Mouse (Mus musculus) liver, embryonic 14.5 days (tissue): ENCODE measurements around the gene Phldb2. TPM values are rescaled to one million over a fixed set of nuclear protein-coding genes. Genes with fewer than 3 reads are reported as not detected.

Experiments
- ATAC-seq: fragments of 200-750 bp; cut with Nextera tagmentation; 2 replicates; pipeline ENCODE4 v1.8.0; 2017; ENCODE audit warnings: moderate number of reproducible peaks, mild to moderate bottlenecking, moderate library complexity; ENCODE audit not compliant: insufficient read depth
- DNase-seq, 3 experiments: peaks; one replicate each; pipeline ENCODE4 v3.0.0-alpha.2; 2012 to 2013; ENCODE audit warnings: low read depth in 3 of 3, low spot score in 3 of 3
- H3K27ac ChIP-seq: fragments of 300-500 bp; sonication (generic); 2 replicates; pipeline ENCODE4 v1.5.1; 2014; ENCODE audit warnings: moderate library complexity, mild to moderate bottlenecking, control low read depth, inconsistent platforms
- H3K27me3 ChIP-seq: fragments of 300-500 bp; sonication (generic); 2 replicates; pipeline ENCODE4 v1.6.1; 2014; ENCODE audit warnings: mild to moderate bottlenecking, low read length, moderate library complexity; ENCODE audit not compliant: control insufficient read depth, insufficient read depth
- H3K36me3 ChIP-seq: fragments of 300-500 bp; sonication (generic); replicated peaks from 2 replicates; pipeline ENCODE4 v1.6.1; 2014; ENCODE audit warnings: low read depth; ENCODE audit not compliant: control insufficient read depth, insufficient read depth
- H3K4me1 ChIP-seq, 2 experiments: fragments of 200-500 bp in 1 of 2; fragments of 300-500 bp in 1 of 2; sonication (generic) in 1 of 2; replicated peaks; 2 replicates each; pipeline ENCODE4 v1.6.1; 2012 to 2014; ENCODE audit warnings: antibody characterized with exemption in 1 of 2, inconsistent platforms in 1 of 2, low read length in 1 of 2; ENCODE audit not compliant: control insufficient read depth in 2 of 2, insufficient read depth in 2 of 2
- H3K4me2 ChIP-seq: fragments of 300-500 bp; sonication (generic); 2 replicates; pipeline ENCODE4 v1.6.1; 2014; ENCODE audit warnings: low read depth, mild to moderate bottlenecking, control low read depth, moderate library complexity
- H3K4me3 ChIP-seq, 2 experiments: fragments of 200-500 bp in 1 of 2; fragments of 300-500 bp in 1 of 2; sonication (generic) in 1 of 2; 2 replicates each; pipeline ENCODE4 v1.5.1; 2012 to 2014; ENCODE audit warnings: low read depth in 2 of 2, low read length in 2 of 2, mild to moderate bottlenecking in 2 of 2, control low read depth in 1 of 2, inconsistent platforms in 1 of 2, moderate library complexity in 1 of 2; ENCODE audit not compliant: insufficient read depth in 1 of 2
- H3K9ac ChIP-seq: fragments of 300-500 bp; sonication (generic); replicated peaks from 2 replicates; pipeline ENCODE4 v1.6.1; 2014; ENCODE audit warnings: mild to moderate bottlenecking, control low read depth, moderate library complexity
- H3K9me3 ChIP-seq: fragments of 300-500 bp; sonication (generic); 2 replicates; pipeline ENCODE4 v1.6.1; 2016; ENCODE audit warnings: low read length, mixed read lengths; ENCODE audit not compliant: control insufficient read depth
- CTCF ChIP-seq: IDR thresholded peaks from 2 replicates; pipeline ENCODE4 v1.5.1; 2016; ENCODE audit warnings: antibody characterized with exemption, low read depth, control low read depth
- EP300 ChIP-seq: IDR thresholded peaks from 2 replicates; pipeline ENCODE4 v1.6.1; 2016; ENCODE audit warnings: antibody characterized with exemption, low read depth
- whole genome bisulfite sequencing: fragments of 180-500 bp; shearing (Covaris S2); extraction: QIAGEN DNeasy Blood & Tissue Kit; methylation state at CpG from one replicate; pipeline ENCODE4 v1.1.7; 2014; ENCODE audit not compliant: insufficient replicate concordance; 5-methylcytosine and 5-hydroxymethylcytosine counted together
- polyA plus RNA-seq, 2 experiments: library from polyadenylated mRNA; depleted of rRNA in 1 of 2; stranded (reverse) in 1 of 2; unstranded in 1 of 2; fragments of >200 nt; fragmentation: Nextera tagmentation in 1 of 2; extraction: Ambion mirVana in 1 of 2; gene quantifications; 2 replicates each; pipeline versions ENCODE4 v1.2.1 to v1.2.3; 2012 to 2014

Phldb2 gene
- polyA plus RNA-seq, 2 experiments = 9.7 to 12.7 TPM

DNA sequence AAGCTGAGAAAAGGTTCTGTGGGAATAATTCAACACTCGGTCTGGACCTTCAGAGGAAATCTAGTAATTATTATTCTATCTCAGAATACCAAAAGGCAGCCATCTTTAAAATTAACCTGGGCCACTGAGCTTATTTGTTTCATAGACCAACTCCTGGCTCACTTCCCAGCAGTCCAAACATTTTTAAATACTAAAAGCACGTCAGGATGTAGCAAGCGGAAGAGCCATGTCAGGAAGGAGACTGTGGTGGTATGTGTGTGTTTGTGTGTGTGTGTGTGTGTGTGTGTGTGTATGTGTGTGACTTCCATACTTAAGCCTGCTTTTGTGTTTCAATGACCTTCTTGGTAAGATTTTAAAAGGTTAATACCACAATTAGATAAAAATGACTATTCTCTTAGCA is 135.6 kb downstream of the Phldb2 start:
- no peak for ATAC-seq
- Histone ChIP-seq H3K9me3 (no peaks in the 10 kb centered on the region), H3K4me1 (no peaks in the 10 kb centered on the region), H3K9ac (no peak overlapping the region), H3K27me3 (no peaks in the 10 kb centered on the region), H3K4me2 (no peak overlapping the region), H3K27ac (no peak overlapping the region), H3K36me3 (no peaks in the 10 kb centered on the region), H3K4me3 (no peak overlapping the region)
- 64% methylated on average over 3 of the region's 3 CpGs for WGBS
- DNase-seq = no peak
- no peak for TF ChIP-seq EP300
- no peak for TF ChIP-seq CTCF

DNA sequence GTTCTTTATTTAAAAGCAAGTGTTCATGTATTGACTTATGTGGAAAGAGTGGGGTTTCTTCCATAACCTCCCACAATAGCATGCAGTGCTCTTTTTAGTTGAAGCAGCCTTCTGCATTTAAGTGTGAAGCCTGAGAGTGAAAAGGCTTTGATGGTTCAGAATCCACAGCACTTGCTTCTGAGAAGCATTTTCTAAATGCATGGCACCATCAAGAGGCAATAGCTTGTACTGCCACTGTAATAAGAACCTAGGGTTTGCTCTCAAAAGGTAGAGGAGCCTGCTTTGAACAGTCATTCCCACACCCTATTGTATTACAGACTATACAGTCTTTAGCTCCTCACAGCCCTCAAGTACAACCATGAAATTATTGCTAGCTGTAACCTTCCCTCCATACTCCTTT is 136.7 kb downstream of the Phldb2 start:
- Histone ChIP-seq H3K27me3 (no peaks in the 10 kb centered on the region), H3K27ac (no peak overlapping the region), H3K4me3 (no peak overlapping the region), H3K4me1 (no peaks in the 10 kb centered on the region), H3K36me3 (no peaks in the 10 kb centered on the region), H3K9ac (no peak overlapping the region), H3K4me2 (no peak overlapping the region), H3K9me3 (no peaks in the 10 kb centered on the region)
- no peak for DNase-seq
- no peak for ATAC-seq
- no peak for TF ChIP-seq EP300
- no peak for TF ChIP-seq CTCF

DNA sequence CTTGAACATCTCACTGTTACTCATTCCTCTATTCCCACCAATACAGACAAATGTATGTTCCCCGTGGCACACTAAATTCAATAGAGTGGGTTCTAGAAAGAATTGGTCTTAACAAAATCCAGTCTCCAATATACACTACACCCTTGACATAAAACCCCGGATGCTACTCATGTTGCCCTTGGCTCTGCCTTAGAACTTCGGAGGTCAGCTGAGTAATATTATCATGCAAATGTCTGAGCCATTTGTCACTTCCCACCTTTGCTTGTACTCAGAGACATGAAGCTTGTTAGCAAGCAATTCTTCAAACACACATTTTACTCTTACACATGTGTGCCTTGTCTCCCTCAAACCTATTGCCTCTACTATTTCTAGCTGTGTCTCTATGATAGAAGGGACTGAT is 138.8 kb downstream of the Phldb2 start:
- TF ChIP-seq CTCF = no peak
- no peak for TF ChIP-seq EP300
- no peak for ATAC-seq
- Histone ChIP-seq H3K9ac (no peak overlapping the region), H3K4me2 (no peak overlapping the region), H3K27ac (no peak overlapping the region), H3K9me3 (no peaks in the 10 kb centered on the region), H3K4me3 (no peak overlapping the region), H3K36me3 (no peaks in the 10 kb centered on the region), H3K27me3 (no peaks in the 10 kb centered on the region), H3K4me1 (0 out of 4 replicates have a peak, but pooled peaks cover 0 to 3% of the 10 kb centered on the region in 2 experiments)
- no peak for DNase-seq
- WGBS = 65% methylated on average over 3 of the region's 3 CpGs

- no peaks in the 10 kb centered on the region for H3K36me3 ChIP-seq
- no peak for TF ChIP-seq EP300
- TF ChIP-seq CTCF = no peak
These were observed 141.6 kb downstream of the Phldb2 start for GRCm38 (mm10) chr16:45811788-45812187.

DNA sequence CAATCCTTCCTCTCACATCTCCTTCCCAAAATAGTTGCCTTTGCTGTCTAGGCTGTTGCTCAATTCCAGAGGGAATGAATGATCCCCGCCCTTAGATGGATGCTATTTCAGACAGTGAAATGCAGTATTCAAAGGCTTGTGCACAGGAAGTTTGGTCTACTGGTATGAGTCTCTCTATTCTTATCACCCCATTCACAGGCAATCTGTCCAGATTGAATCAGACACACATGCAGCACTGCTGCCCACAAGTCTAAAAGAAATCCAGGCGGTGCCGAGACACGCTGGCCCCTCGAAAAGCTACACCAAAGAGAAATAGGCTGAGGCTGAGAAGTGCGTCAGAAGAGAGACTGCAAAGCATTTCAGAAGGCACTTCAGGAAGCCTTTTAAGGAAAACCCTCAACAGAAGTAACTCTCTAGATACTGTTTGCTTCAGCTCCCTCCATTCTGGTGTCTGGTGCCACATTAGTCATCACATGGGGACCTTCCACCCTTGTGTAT is 142.5 kb downstream of the Phldb2 start:
- H3K4me3 ChIP-seq = no peak overlapping the region
- H3K4me1 ChIP-seq = 0 out of 4 replicates have a peak, but pooled peaks cover 0 to 3% of the 10 kb centered on the region in 2 experiments
- no peak overlapping the region for H3K4me2 ChIP-seq
- DNase-seq (no peak), ATAC-seq (no peak)
- H3K9me3 ChIP-seq = no peaks in the 10 kb centered on the region
- no peak for TF ChIP-seq CTCF
- TF ChIP-seq EP300 = no peak
- 39% methylated on average over 6 of the region's 6 CpGs for WGBS
- H3K36me3 ChIP-seq = no peaks in the 10 kb centered on the region
- H3K27ac ChIP-seq = no peak overlapping the region
- H3K27me3 ChIP-seq = no peaks in the 10 kb centered on the region
- H3K9ac ChIP-seq = no peak overlapping the region

More at GRCm38 (mm10) chr16:45811788-45812187, 141.6 kb downstream of the Phldb2 start:
- no peaks in the 10 kb centered on the region for H3K27me3 ChIP-seq
- DNase-seq = no peak
- no peak overlapping the region for H3K4me2 ChIP-seq
- 0 out of 4 replicates have a peak, but pooled peaks cover 0 to 3% of the 10 kb centered on the region in 2 experiments for H3K4me1 ChIP-seq
- no peak overlapping the region for H3K27ac ChIP-seq
- H3K4me3 ChIP-seq = no peak overlapping the region
- no peak overlapping the region for H3K9ac ChIP-seq
- no peak for ATAC-seq
- H3K9me3 ChIP-seq = no peaks in the 10 kb centered on the region
